Mouse (Mus musculus): ENCODE data around the gene Hcrt. TPM values are rescaled to one million over a fixed set of nuclear protein-coding genes. Genes with fewer than 3 reads are reported as not detected.

The Hcrt gene
- total RNA-seq, 2 experiments from 2014 or later: not detected

DNA sequence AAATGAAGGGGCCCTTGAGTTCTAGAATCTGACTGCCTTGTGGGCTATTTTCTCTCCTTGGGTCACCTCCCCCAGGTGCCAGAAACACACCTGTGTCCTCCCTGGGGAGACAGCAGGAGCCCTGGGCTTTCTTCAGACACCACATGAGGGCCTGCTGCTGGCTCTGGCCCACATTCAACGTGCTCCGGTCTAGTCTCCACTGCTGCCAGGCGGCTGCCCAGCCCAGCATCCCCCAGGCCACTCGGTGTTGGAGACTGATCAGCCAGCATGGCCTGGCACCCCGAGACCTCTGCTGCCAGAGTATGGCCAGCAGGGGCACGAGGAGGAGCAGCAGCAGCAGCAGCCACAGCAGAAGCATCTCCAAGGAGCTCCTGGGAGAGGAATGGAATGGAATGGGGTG, 7.2 kb upstream of the Hcrt start:
- DNase-seq (ENCODE audit: low spot score in 2 of 2): no peak

- no peak for DNase-seq (ENCODE audit: low spot score in 2 of 2)
These were observed 5.1 kb upstream of the Hcrt start for GRCm38 (mm10) chr11:100767871-100768270.

- DNase-seq (ENCODE audit: low spot score in 2 of 2): no peak
These were observed 4.0 kb upstream of the Hcrt start for GRCm38 (mm10) chr11:100766726-100767125.

DNA sequence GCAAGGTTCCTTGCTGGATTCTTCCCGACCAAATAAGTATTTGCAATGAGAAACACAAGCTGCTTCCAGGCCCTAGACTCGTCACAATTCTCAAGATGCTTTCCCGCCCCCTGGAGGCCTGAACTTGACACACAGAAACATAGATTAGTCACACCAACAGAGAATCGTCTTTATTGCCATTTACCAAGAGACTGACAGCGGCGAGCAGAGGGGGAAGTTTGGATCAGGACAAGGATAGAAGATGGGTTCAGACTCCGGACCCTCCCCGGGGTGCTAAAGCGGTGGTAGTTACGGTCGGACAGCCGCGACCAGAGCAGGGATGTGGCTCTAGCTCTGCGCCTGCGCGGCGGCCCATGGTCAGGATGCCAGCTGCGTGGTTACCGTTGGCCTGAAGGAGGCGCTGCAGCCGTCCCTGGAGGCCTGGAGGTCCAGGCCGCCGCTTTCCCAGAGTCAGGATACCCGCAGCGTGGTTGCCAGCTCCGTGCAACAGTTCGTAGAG, 1.1 kb downstream of the Hcrt start:
- peak; percentile 87 to 90 for DNase-seq (ENCODE audit: low spot score in 2 of 2)

DNA sequence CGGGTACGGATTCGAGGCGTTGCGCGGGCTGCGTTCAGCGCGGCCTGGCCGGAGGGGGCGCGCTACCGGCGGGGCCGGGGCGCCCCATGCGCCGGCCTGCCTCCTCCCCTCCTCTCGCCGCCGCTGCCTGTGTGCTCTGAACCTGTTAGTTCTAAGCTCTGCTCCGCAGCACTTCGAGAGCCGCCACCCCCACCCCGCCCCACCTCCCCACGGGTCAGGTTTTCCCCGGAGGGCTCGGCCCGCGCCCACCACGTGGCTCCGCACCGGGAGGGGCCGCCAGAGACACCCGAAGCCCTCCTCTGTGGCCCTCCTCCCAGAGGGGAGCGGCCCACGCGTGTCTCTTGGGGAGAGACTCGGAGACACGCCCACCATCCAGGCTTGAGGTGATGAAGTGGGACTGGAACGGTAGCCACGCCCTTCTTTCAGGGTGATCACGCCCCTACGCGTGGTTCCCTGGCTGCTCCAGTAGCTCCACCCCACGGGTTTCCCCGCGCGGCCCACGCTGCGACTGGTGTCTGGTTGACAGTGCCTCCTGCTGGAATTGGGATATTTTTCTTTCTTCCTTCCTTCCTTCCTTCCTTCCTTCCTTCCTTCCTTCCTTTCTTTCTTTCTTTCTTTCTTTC, 3.0 kb downstream of the Hcrt start, which contains the start of gene Kcnh4:
Gene Kcnh4, minus strand, starts transcription at position 332 of the 623 bp plus-strand sequence.
- DNase-seq (ENCODE audit: low spot score in 2 of 2): no peak

DNA sequence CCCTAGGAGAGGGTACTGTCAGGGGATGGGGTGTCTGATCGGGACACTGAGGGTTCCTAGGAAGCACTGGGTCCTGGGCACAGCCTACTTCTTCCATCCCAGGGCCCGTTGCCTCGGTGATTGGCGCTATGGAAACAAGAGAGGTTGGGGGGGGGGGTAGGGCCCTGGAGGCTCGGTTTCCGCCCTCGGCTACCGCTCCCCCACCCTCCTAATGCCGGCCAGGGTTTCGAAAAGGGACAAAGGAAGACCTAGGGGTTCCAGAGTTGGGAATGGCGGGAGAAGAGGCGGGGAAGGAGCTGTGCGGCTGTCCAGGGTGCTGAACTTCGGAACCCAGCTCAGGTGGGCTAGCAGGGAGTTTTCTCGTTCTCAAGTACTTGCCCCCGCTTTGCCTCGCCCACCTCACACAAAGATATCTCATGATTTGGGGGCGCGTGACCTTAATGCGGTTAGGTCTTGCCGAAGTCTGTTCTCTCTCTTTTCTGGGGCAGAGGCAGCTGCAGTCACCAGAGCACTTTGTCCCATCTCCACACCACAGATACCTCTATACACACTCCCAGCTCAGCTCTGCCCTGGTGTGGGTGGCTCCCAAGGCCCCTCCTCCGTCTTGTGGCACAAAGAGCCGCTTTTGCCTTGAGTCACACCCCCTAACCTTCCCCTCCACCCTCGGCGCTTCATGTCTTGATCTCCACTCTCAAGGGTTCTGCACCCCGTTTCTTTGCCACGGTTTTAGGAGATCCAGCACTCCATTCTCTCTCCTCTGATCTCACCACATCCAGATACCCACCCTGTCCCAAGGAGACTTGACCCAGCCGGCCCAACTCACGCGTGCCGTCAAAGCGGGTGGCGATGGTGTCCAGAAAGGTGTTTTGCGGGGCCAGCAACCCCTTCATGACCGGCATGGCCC, 3.8 kb downstream of the Hcrt start:
- peak; percentile 45 to 63 for DNase-seq (ENCODE audit: low spot score in 2 of 2)

DNA sequence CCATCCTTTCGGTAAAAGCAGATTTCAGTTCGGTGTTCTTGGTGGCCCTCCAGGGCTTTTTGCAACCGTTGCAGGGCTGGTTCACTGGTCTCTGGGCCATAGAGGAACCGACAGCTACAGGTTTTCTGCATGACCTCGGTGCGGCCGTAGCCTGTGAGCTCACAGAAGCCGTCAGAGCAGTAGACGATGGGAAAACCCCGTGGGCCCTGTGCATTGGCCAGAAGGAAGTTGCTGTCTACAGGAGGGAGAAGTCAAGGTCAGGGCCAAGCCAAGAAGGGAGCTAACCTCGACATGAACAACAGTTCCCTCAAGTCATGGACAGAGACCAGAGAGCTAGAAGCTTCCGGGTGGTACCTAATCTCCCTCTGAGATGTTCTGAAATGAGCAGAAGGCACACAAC, 5.2 kb downstream of the Hcrt start:
- no peak for DNase-seq (ENCODE audit: low spot score in 2 of 2)

GRCm38 (mm10) chr11:100756476-100756875, 6.3 kb downstream of the Hcrt start:
- no peak for DNase-seq (ENCODE audit: low spot score in 2 of 2)

DNA sequence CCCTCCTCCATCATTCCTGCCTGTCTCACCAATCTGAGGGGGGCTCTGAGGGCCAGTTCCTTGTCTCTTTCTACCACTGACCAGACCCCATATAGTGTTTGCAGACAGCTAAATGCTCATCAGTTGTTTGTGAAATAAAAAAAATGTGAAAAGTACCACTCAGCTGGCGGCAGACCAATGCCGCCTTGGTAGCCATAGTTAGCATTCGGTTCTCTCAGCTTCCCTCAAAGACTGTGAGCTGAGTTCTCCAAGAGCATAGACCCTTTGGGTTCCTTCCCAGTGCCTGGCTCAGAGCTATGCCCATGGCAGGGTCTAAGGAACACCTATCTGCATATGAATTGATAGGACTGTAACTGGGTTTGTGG, 8.1 kb downstream of the Hcrt start:
- DNase-seq (ENCODE audit: low spot score in 2 of 2): no peak

DNA sequence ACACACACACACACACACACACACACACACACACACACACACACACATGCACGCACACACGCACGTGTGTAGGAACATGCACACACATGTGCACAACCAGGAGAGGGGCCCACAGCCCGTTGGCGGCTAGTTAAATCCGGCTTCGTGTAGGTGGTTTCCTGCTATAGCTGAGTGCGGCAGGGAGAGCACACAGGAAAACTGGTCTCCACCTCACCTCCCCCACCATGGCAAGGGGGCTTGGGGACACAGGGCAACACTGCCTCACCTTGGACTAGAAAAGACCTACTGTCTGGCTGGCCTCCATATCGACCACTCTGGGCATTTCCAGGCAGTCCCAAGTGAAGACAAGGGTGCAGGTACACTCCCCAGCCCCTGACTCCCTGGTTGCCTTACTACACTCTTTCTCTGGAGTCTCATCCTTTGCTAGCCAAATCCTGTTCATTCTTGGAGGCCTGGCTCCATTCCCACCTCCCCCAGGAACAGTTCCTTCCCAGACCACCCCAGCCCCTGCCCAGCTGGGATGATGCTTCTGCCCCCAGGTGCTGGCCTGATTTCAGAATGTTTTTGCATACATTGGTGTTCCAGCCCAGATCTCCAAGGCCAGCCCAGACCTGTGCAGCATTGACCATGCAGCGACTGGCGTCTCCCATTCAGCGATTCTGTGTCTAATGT, 8.6 kb downstream of the Hcrt start:
- DNase-seq (ENCODE audit: low spot score in 2 of 2): no peak

- DNase-seq (ENCODE audit: low spot score in 2 of 2): no peak
These were observed 10.4 kb downstream of the Hcrt start for GRCm38 (mm10) chr11:100752294-100752693.

DNA sequence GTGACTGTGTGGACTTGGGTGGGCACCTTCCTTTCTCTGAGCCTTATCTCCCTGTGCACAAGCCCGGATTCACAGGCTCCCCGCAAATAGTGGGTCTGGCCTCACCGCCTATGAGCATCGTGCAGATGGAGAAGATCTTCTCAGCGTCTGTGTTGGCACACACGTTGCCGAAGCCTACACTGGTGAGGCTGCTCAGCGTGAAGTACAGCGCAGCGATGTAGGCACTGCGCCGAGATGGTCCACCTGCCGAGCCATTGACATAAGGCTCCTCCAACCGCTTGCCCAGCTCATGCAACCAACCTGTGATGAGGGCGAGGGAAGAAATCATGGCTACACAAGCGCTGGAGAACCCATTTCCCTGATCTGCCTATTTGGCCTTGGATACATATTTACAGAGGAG, 12.6 kb downstream of the Hcrt start:
- no peak for DNase-seq (ENCODE audit: low spot score in 2 of 2)

DNA sequence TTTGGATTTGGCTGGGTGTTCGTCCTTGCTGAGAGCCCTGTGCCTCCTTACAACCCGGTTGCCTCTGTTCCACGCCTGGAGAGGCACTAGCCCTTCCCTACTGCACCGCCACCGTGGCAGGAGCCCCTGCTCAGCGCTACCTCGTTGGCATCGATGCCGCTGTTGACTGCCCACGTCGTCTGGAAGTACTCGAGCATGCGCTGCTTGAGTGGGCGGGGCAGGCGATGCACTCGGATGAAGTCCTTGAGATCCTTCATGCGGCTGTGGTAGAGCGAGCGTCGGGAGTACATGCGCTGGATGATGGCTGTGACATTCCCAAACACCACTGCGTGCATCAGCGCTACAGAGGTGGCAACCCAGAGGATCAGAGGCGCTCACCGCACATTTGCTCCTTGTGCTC, 13.3 kb downstream of the Hcrt start:
- no peak for DNase-seq (ENCODE audit: low spot score in 2 of 2)

GRCm38 (mm10) chr11:100748620-100749019, 14.1 kb downstream of the Hcrt start:
- no peak for DNase-seq (ENCODE audit: low spot score in 2 of 2)

- no peak for DNase-seq (ENCODE audit: low spot score in 2 of 2)
These were observed 15.6 kb downstream of the Hcrt start for GRCm38 (mm10) chr11:100747114-100747513.

- no peak for DNase-seq (ENCODE audit: low spot score in 2 of 2)
These were observed 16.2 kb downstream of the Hcrt start for GRCm38 (mm10) chr11:100746546-100746945.

GRCm38 (mm10) chr11:100745085-100745484, 17.6 kb downstream of the Hcrt start:
- peak in 1 of 2 experiments; percentile 44 for DNase-seq (ENCODE audit: low spot score in 2 of 2)

DNA sequence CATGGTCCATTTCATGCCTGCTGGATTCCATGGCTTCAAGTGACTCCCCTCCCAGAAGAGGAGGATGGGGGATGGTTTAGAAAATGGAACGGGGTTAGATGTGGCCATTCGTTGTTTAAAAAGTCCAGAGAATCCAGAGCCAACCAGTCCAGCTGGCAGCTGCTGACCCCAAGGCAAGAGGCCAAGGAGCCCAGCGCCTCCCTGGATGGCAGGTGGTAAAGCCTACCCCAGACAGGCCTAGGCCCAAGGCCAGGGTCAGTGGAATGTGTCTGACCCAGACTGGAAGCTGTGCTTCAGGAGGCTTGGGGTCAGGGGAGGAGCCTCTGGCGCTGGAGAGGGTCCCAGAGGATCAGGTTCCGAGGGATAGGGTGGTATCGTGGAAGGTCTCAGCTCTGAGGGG, 21.4 kb downstream of the Hcrt start:
- DNase-seq (ENCODE audit: low spot score in 2 of 2): no peak

DNA sequence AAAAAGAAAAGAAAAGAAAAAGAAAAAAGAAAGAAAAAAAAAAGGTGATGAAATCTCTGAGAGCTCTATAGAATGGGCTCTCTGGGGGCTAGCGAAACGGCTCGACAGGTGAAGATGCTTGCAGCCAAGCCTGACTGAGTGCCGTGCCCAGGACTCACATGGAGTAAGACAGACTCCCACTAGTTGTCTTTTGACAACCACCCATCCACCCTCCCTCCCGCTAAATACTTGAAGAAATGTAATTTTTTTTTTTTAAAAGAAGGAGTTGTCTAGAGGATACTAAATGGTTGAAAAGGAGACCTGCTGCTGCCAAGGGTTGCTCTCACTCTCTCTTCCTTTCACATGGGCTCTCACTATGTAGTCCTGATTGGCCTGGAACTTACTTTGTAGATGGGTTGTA, 24.0 kb downstream of the Hcrt start:
- DNase-seq (ENCODE audit: low spot score in 2 of 2): no peak

- peak; percentile 93 to 94 for DNase-seq (ENCODE audit: low spot score in 2 of 2)
These were observed 24.6 kb downstream of the Hcrt start, which contains the start of gene Rab5c for GRCm38 (mm10) chr11:100738066-100738604. TSS of gene Rab5c (minus strand) at chr11:100738215.

- no peak for DNase-seq (ENCODE audit: low spot score in 2 of 2)
These were observed 25.5 kb downstream of the Hcrt start for GRCm38 (mm10) chr11:100737105-100737733.

Data from adrenal gland, adult 18-20 months (tissue).